Mouse (Mus musculus): ENCODE results near the gene Gpr135.
"Not testable (repeated sequence)": the region's sequence is repeated elsewhere in the genome, so short reads cannot be mapped to it uniquely, and the experiment has no call there.

Gene Gpr135

DNA sequence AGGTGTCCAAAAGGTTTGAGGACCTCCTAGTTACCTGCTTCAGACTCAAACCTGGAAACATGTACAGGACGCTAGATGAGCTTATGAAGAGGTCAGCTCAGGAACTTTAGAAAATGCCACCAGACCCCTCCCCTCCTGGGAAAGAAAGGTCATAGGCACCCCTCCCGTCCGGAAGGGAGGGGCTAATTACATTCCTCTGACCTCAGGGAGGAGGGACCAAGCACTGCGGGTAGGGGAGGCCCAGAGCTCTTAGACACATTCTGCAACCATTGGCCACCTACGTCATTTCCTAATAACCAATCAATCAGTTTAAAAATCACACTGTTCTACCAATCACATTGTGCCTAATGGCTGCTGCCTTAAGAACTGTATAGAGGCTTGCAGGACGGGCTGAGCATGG, 18.4 kb downstream of the Gpr135 start:
- no peak for DNase-seq (ENCODE audit: low spot score)

DNA sequence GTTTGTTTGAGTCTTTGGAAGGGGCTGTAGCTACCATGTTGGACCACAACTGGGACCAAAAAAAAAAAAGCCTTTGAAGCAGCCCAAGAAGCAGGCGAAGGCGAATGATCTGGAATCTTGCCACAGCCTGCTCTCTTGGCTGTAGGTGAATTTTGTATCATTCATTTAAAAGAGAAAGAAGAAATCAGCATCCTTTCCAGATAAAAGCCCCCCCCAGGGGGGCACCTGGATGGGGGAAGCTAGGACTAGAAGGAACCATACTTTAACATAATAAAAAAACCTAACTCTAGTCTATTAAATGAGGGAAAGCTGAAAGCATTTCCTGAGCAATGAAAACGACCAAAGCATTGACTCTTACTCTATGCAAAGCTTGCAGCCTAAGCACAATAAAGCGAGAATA, 20.1 kb downstream of the Gpr135 start:
- DNase-seq (ENCODE audit: low spot score), result no peak

DNA sequence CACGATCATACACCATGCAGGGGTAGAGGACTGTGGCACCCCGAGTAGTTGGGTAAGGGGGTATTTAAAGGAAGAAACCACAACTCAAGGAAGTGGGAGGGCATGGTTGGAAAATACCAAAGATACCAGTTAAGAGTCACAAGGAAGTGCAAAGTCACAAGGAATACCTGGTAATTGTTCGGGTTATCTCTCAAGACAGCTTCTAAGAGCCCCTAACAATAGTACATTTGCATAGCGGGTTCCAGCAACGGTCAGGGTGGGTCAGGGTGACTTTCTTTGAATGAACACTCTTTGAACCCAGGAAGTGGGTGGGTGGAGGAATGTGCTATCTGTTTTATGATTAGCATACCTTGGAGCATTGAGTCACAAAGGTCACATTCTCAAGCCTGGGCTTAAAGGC, 20.8 kb downstream of the Gpr135 start:
- not testable (repeated sequence) for DNase-seq (ENCODE audit: low spot score)

DNA sequence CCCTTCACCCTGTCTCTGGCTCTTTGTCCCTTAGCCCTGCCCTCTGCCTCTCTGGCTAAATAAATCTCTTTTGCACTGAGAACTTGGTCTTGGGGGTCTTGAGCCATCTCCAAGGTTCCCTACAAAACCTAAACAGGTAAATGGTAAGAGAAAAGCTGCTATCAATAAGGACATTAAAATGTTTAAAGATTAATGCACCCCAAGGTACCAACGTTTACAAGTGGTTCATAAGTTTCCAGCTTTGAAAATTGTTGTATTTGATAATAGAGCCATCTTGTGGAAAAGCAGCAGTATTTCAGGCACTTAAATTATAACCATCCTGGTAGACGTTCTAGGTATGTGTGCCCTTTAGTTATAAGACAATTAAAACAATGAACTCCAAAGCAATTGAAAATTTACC, 23.4 kb downstream of the Gpr135 start:
- DNase-seq (ENCODE audit: low spot score), result no peak

DNA sequence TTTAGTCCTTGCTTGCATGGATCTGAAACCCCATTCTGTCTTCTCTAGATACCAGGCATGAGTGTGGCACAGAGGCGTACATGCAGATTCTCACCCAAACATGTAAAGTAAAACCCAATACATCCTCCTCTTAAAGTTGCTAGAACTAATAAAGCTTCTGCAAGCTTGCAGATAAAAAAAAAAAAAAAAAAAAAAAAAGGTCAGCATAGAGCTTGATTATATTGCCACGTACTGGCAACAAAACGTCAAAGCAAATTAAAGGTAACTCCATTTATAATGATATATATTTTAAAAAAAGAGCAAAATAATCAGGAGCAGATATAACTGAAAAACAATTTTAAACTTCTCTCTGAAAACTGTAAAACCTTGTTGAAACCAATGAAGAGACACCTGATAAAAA, 29.7 kb downstream of the Gpr135 start:
- DNase-seq (ENCODE audit: low spot score), result no peak

DNA sequence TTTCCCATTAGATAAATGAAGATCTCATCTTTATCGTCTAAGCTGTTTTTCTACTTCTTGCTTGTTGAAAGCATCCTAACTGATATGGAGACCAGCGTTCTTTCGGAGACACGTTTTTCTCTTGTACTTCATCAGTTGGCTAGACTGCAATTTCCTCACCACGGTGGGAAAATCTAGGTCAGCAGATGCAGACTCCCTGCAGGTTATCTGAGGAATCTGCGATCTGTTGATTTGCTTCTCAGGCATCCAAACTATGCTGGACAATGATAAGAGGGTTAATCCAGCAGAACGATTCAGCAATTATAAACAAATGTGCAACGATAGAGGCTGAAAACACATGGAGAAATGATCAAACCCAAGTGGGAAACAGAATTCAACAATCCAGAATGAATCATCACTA, 31.4 kb downstream of the Gpr135 start:
- no peak for DNase-seq (ENCODE audit: low spot score)

DNA sequence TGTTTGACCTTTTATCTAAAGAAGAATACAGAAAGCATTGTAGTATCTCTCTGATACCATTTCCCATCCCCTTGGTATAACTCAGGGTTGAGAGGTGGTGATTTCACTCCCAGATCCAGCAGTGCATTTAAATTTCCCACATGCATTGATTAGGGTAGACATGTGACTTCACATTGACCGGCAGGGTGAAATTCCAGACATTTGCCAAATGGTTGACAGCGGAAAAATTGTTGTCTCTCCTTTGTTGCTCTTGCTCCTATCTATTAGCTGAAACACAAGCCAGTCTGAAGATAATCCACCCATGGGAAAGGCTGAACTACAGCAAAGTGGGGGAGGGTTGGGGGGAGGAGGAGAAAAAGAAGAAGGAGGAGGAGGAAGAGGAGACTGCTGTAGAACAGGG, 32.1 kb downstream of the Gpr135 start:
- DNase-seq (ENCODE audit: low spot score), result no peak

DNA sequence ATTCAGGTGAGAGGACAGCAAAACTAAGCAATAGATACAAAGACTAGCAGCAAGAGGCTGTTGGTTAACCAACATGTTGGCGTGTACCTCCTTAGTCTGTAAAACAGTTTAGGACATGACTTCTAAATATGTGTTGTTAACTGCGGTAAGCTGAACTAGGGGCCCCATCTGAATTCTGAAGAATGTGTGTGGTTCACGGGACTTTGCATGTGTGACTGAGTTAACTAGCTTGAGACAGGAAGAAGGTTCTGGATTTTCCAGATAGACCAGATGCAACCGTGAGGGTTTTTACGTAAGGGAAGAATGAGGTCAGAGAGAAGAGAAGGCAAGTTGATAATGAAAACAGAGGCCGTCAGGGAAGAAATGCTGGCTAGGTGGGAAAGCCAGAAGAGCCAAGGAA, 33.9 kb downstream of the Gpr135 start:
- no peak for DNase-seq (ENCODE audit: low spot score)

DNA sequence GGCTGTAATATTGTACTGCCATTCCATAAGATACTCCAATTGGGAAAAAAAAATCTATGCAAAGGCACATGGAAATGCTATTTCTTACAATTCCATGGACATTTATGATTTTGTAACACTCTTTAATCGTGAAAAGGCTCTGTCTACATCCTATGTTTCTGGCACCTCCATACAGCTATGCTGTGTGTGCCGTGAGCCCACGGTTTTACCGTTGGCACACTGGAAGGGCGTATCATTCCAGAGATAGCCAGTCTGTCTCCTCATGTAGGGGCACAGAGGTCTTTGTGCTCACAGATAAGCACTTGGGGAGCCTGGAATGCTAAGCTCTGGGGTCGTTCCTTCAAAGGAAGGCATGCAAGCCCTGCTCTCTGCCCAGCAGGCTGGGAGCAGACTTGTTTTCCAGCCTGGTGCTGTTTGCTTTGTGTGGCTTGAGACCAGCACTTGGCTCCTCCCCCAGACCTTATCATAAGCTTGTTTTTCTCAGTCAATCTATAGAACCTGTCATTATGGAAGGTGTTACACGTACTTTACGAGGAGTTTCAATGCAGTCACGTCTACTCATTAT, 34.7 kb downstream of the Gpr135 start:
- no peak for DNase-seq (ENCODE audit: low spot score)

DNA sequence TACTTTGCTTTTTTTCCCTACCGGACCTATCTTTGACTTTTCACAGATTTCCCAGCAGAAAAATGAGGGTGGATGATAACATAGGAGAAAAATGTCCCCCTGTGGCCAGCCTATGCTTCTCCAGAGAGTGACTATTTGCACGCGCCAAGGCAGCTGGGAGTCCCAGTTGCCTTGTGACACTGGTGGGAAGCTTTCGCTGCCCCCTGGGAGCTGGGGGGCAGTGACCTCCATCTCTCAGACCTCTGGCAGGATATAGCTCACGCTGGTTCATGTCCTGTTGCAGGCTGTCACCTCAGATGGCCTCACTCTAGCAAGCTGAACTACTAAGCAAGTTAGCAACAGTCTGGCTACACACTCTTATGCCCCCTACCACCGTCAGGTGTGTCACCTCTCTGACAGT, 39.1 kb downstream of the Gpr135 start:
- DNase-seq (ENCODE audit: low spot score), result no peak

DNA sequence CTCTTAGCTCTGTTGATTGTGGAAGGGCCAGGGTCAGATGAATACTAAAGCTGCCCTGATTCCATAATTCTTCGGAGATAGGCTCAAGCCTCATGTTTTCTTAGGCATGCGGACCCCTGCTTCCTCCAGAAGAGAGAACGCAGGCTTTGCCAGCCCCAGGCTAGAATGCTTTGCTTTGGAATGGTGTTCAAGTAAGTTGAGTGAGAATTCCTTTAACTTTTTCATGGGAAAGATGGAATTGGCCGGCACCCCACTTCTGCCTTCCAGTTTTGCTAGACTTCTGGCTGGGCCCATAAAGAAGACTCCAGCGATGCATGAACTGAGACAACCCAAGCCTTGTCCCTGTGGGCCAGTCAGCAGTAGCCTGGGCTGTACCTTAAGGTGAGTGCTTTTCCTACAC, 39.8 kb downstream of the Gpr135 start:
- no peak for DNase-seq (ENCODE audit: low spot score)

DNA sequence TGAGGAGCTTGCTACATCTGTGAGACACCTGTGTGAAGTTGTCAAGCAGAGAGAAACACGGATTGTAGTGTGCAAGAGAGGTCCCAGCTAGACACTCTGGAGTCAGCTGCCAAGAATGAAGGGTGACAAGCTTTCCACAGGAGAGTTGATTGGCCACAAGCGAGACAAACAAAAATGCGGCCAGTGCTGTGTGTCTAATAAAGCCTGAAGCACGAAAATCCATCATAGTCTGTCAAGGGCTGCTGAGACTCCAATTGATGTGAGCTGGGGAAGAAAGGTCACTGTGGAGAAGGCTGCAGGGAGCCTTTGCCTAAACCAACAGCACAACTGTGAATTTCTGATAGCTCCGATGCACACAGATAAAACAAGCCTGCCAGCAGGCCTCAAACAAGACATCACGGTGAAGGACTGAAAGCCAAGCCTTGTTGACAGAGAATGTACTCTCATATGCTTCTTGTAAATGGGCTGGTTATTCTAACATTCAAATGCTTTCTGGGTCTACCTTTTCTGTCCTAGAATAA, 45.6 kb downstream of the Gpr135 start:
- DNase-seq (ENCODE audit: low spot score), result no peak

DNA sequence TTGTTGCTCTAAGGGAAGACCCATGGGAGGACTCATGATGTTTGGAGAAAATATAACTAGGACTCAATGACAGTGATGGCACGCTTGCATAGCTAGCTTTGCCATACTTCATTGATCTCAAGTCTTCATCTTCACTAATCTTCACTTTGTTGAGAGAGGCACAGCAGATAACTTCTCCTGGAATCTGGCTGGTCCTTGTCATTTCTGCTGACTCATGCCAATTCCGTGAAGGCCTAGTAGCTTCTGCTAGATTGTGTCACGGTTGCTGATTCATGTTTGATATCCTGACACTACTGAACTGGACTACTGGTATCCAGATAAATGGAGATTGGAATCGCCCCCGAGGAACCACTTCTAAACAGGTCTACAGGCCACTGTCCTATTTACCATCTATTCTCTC, 47.4 kb downstream of the Gpr135 start:
- no peak for DNase-seq (ENCODE audit: low spot score)

DNA sequence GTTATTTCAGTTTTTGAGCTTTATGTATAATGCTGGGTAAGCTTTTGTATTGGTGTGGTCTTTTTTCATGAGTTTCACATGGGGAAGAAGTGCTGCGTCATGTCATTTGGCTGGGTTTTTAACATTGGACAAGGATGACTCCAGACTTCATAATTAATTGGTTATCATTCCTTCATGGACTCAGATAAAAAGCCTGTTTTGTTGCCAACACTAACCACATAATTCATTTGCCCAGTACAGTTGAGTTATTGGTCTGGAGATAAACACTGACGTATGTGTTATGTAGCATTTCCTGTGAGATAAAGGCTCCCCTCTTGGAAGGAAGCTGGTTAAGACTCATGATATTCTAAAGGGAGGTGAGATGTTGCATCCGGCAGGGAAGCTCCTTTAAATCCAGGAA, 48.1 kb downstream of the Gpr135 start:
- DNase-seq (ENCODE audit: low spot score), result no peak

DNA sequence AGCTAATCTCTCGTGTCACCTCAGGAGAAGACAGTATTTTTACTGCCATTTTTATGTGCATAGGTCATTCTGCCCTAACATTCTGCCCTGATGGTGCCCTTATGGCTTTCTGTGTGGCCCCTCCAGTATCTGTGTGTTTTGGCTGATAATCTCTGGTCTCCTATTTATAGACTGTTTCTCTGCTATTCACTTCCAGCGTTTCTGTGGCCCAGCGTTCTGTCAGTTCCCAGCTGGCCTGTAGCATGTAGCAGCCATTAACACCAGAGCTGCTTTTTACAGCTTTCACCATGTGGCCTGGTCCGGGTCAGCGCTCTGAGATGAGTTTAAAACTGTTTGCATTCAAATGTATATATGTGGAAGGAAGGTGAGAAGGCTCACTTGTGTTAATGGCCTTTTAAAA, 49.4 kb downstream of the Gpr135 start:
- DNase-seq (ENCODE audit: low spot score), result no peak

DNA sequence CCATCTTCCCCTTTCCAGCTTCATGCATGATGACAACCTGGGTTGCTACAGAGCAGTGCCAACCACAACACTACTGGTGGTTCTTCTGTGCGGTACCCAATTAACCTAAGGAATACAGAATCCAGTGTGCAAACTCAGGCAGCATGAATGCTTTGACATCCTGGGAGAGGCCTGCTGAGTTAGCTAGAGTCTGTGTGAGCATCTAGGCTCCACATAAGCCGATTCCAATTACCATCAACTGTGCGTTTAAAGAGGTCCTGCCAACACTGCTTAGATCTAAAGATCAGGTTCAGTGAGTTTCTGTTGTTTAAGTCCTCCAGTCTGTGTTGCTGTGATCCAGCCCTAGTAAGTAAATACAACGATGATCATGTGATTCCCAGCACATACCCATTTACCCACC, 50.6 kb downstream of the Gpr135 start:
- no peak for DNase-seq (ENCODE audit: low spot score)
